Mouse (Mus musculus) C2C12 (cell line): ENCODE measurements around the gene Slc35e4. TPM values are rescaled to one million over a fixed set of nuclear protein-coding genes. Genes with fewer than 3 reads are reported as not detected.

Experiments used
- H3K27me3 ChIP-seq: one replicate; pipeline ENCODE4 v1.6.1; 2011; ENCODE audit not compliant: control insufficient read depth, insufficient read depth, insufficient read length
- H3K36me3 ChIP-seq: one replicate; pipeline ENCODE4 v1.6.1; 2011; ENCODE audit not compliant: control insufficient read depth, insufficient read depth
- H3K4me3 ChIP-seq: one replicate; pipeline ENCODE4 v1.5.1; 2011; ENCODE audit warnings: mild to moderate bottlenecking, control low read depth; ENCODE audit not compliant: poor library complexity, insufficient read depth, severe bottlenecking
- H3K79me2 ChIP-seq: one replicate; pipeline ENCODE4 v1.6.1; 2011; ENCODE audit not compliant: control insufficient read depth, insufficient read depth
- H3K79me3 ChIP-seq: one replicate; pipeline ENCODE4 v1.6.1; 2011; ENCODE audit warnings: low read depth, control low read depth
- H3ac ChIP-seq: one replicate; pipeline ENCODE3; 2011; ENCODE audit warnings: low read depth; ENCODE audit not compliant: control insufficient read depth, insufficient read length
- CEBPB ChIP-seq: IDR thresholded peaks from one replicate; pipeline ENCODE4 v1.6.1; 2011; ENCODE audit warnings: low read depth, mild to moderate bottlenecking, control low read depth, moderate library complexity
- CTCF ChIP-seq: IDR thresholded peaks from one replicate; pipeline ENCODE4 v1.5.1; 2011; ENCODE audit not compliant: control insufficient read depth, insufficient read depth, insufficient read length
- FOSL1 ChIP-seq: IDR thresholded peaks from one replicate; pipeline ENCODE4 v1.8.0; 2011; ENCODE audit warnings: mild to moderate bottlenecking, low read length; ENCODE audit not compliant: poor library complexity, insufficient read depth, severe bottlenecking
- MAX ChIP-seq: IDR thresholded peaks from one replicate; pipeline ENCODE4 v1.6.1; 2011; ENCODE audit warnings: mild to moderate bottlenecking, control low read depth
- MYOD1 ChIP-seq: IDR thresholded peaks from one replicate; pipeline ENCODE4 v1.6.1; 2011; ENCODE audit warnings: low read depth; ENCODE audit not compliant: control insufficient read depth, insufficient read length
- MYOG ChIP-seq: IDR thresholded peaks from one replicate; pipeline ENCODE4 v1.6.1; 2011; ENCODE audit not compliant: control insufficient read depth, insufficient read length; ENCODE audit errors: extremely low read depth
- USF1 ChIP-seq: IDR thresholded peaks from one replicate; pipeline ENCODE4 v1.6.1; 2011; ENCODE audit warnings: low read depth, mild to moderate bottlenecking, control low read depth, moderate library complexity
- polyA plus RNA-seq: library from polyadenylated mRNA; unstranded; fragments of >200 nt; fragmentation: generic; extraction: Trizol; gene quantifications from one replicate; pipeline ENCODE4 v1.2.1, GENCODE M21; 2012; ENCODE audit warnings: missing spikeins

The Slc35e4 gene
- polyA plus RNA-seq, 1 experiment = 58.0 TPM

GRCm38 (mm10) chr11:3931511-3932211, 17.2 kb upstream of the Slc35e4 start, which contains the start of gene Tcn2:
Tcn2 (minus strand) TSS chr11:3932159.
- H3ac ChIP-seq = peak within 1 kb of the TSS; percentile 61
- H3K27me3 ChIP-seq = peaks cover 59% of the 10 kb centered on the region
- H3K79me2 ChIP-seq = no peaks in the 10 kb centered on the region
- TF ChIP-seq USF1 (peak; percentile 96), CEBPB (no peak), MYOD1 (no peak)
- H3K79me3 ChIP-seq = no peaks in the 10 kb centered on the region
- no peaks in the 10 kb centered on the region for H3K36me3 ChIP-seq
- H3K4me3 ChIP-seq = no peak within 1 kb of the TSS

DNA sequence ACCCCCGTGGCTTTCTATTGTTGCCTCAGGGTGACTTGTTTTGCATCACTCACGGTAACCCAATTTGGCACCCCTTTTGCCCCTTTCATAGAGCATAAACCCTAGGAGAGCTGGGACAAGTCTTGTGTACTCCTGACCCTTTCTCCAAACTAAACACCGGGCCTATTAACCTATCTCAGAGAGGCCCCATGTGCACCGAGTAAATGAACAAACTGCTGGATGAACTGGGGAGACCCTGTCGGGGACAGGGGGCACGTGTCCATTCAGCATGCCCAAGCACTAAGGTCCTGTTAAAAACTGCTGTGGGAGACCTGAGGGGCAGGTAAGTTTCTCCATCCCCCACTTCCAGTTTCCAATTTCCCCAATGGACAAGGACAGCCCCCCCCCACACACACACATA, 16.5 kb upstream of the Slc35e4 start:
- no peaks in the 10 kb centered on the region for H3K36me3 ChIP-seq
- TF ChIP-seq MYOD1 (no peak), CEBPB (no peak), USF1 (no peak), CTCF (no peak), MYOG (no peak), FOSL1 (no peak), MAX (no peak)
- H3K79me2 ChIP-seq = no peaks in the 10 kb centered on the region
- H3K79me3 ChIP-seq = no peaks in the 10 kb centered on the region
- no peak overlapping the region for H3ac ChIP-seq
- peaks cover 61% of the 10 kb centered on the region for H3K27me3 ChIP-seq
- H3K4me3 ChIP-seq = no peak overlapping the region

DNA sequence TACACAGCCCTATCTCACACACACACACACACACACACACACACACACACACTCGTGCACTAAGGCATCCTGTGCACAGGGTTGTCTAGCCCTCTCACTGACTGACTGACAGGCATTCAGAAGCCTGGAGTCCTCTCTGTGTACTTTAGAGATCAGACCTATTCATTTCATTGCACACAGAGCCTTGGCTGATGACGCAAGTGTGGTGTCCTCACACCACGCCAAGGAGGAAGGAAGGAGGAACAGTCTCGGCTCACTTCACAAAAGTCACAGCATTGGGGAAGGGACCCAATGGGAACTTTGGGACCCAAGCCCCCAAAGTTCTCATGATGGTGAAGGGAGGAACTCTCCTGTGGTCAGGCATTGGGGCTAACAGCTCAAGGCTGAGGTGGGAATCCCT, 15.6 kb upstream of the Slc35e4 start:
- H3K79me3 ChIP-seq = no peaks in the 10 kb centered on the region
- H3K27me3 ChIP-seq = peaks cover 54% of the 10 kb centered on the region
- no peaks in the 10 kb centered on the region for H3K36me3 ChIP-seq
- no peaks in the 10 kb centered on the region for H3K79me2 ChIP-seq
- no peak overlapping the region for H3K4me3 ChIP-seq
- H3ac ChIP-seq = no peak overlapping the region
- TF ChIP-seq USF1 = no peak

DNA sequence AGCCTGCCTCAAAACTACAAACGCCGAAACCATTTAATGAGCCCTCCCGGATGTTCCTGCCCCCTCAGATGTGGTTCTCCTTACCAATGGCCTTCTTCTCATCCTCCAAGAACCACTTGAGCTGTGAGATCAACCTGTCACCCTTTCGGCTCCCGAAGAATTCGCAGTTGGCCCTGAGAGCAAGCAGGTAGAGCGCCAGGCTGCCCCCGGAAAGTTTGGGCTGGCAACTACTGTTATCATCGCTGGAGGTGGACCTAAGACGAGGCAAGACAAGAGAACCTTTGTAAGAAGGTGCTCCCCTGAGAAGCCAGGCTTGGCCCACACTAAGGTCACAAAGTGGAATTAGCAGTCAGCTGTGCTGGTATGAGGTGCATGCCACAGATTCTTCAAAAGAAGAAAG, 11.5 kb upstream of the Slc35e4 start:
- Histone ChIP-seq H3K36me3 (no peaks in the 10 kb centered on the region), H3K4me3 (no peak overlapping the region), H3K79me2 (no peaks in the 10 kb centered on the region), H3ac (no peak overlapping the region), H3K27me3 (peaks cover 44% of the 10 kb centered on the region), H3K79me3 (no peaks in the 10 kb centered on the region)
- TF ChIP-seq MYOG = no peak
- no peak for TF ChIP-seq CEBPB
- TF ChIP-seq MYOD1 = no peak
- no peak for TF ChIP-seq CTCF

DNA sequence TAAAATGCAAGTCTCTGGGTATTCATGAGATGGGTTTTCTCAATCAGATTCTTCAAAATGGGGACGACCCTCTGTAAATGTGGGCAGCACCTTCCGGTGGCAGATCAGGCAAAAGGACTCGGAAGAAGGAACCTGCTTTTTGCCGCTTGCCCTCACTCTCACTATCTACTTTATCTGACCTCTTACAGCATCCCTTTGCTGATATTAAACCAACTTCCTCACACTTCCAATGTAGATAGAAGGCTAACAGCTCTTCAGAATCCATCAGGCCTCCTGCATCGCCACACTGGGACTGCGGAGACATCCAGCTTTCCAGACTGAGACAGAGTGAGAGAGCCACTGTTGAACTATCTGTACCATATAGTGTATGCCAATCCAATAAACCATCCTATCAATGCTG, 8.3 kb upstream of the Slc35e4 start:
- Histone ChIP-seq H3K36me3 (no peaks in the 10 kb centered on the region), H3K79me3 (no peaks in the 10 kb centered on the region), H3K79me2 (no peaks in the 10 kb centered on the region), H3ac (no peak overlapping the region), H3K4me3 (no peak overlapping the region), H3K27me3 (peaks cover 18% of the 10 kb centered on the region)
- no peak for TF ChIP-seq CEBPB

DNA sequence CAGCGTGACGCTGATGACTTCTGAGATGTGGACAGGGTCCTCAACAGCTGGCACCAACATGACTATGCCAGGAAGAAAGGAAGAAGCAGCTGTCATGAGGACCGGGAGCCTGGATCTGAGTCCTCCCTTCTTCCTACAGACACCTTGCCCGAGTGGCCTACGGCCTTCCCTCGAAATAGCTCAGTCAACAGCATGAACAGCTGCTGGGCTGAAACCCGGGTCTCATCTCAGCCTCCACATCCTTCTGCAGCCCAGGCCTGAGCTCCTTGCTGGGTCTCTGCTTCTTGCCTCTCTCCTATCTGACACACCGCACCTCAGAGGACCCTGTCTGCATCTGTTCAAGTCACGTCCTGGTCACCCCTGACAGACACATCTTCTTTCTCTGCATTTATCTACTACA, 7.7 kb upstream of the Slc35e4 start:
- H3K27me3 ChIP-seq = peaks cover 12% of the 10 kb centered on the region
- TF ChIP-seq FOSL1 (no peak), MYOG (no peak), MYOD1 (no peak), USF1 (no peak), CEBPB (no peak), MAX (no peak), CTCF (no peak)
- no peak overlapping the region for H3ac ChIP-seq
- H3K4me3 ChIP-seq = no peak overlapping the region
- no peaks in the 10 kb centered on the region for H3K79me3 ChIP-seq
- no peaks in the 10 kb centered on the region for H3K36me3 ChIP-seq
- no peaks in the 10 kb centered on the region for H3K79me2 ChIP-seq
